Mouse (Mus musculus) bone marrow, adult 2 months (tissue): Measurements from ENCODE around the gene Gm28041.

Experiments used
- CTCF ChIP-seq: fragments of 200-500 bp; IDR thresholded peaks from 2 replicates; pipeline ENCODE4 v1.5.1; 2011; ENCODE audit warnings: low read length, control low read depth; ENCODE audit not compliant: control insufficient read depth, insufficient read depth
- POLR2A ChIP-seq: fragments of 200-500 bp; IDR thresholded peaks from 2 replicates; pipeline ENCODE4 v1.6.1; 2011; ENCODE audit warnings: low read depth, mild to moderate bottlenecking, control low read depth, low read length, borderline replicate concordance; ENCODE audit not compliant: control insufficient read depth

DNA sequence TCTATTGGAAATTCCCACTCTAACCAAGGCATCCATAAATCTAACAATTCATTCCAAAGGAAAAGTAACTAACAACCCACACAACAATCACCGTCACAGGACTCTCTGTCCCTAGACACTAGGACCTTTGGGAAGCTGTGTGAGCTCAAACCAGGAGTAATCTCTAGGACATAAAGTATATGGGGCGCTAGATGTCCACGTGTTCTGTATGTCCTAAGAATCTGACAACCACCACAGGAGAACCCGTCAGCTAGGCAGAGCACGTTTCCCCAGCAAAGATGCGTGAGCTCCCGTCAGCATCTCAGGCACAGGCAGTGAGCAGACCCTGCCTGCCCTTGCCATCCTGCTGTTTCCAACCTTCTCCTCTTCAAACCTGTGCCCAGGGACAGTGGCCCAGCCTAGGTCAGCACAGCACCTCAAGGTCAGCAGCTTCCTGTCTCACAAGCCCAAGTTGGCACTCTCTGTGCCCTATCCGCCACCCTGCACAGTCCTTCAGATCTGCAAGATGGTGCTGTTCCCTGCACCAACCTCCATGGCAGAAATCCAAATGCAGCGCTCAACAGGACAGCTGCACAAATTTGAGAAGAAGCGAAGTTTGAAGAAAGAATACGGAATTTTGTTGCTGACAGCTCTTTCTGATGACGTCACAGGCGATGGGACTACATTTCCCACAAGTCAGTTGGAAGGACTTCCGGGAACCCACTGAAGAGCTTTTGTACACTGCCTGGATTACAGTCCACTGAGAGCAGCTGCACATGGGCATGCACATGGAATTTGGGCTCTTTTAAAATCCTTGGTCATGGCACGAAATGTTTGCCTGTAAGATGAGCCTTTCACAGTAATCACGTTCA lies 69.5 kb downstream of the Gm28041 start, which contains the start of gene Zfp457:
- no peak for TF ChIP-seq CTCF
- no peak for TF ChIP-seq POLR2A
